ENCODE assay signal across 8 mouse cellular contexts in the genomic region with DNA sequence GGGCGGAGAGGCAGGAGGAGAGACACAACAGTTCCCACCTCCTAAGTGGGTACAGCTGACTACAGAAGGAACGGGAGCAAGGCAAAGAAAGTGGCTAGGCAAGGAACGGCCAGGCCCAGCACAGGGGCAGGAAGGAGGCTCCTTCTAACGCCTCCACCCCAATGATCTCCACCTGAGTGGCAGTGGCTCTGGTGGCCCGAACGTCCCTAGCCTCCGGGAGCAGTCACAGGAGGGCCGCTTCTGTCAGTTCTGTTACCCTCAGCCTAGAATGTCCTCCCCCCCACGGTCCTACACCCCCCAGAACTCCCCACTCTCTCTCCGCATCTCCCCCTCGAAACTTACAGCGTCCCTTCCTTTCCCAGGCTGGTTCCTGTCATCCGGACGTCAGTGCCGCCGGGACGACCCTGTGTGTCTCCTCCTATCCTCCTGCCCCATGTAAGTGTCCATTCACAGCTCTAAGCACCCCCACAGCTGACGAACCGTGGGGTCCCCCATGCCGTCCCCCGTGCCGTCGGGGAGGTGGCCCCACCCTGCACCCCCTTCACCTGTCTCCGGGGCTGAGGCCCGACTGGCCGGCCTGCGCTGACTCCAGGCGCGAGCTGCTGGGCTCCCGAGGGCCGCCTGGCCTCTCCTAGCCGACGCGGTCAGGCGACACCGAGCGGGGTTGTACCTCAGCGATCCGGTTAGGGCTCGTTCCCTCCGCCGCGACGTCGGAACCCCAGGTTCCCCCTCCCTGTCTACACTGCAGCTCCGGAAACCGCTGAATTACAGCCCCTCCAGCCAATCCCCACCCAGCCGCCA. TPM values are rescaled to one million over a fixed set of nuclear protein-coding genes. Genes with fewer than 3 reads are reported as not detected.
A peak's percentile ranks its signal among the peaks of the same experiment; 100 is the strongest.
DNase-seq lines count a peak whose midpoint lies in the region; ATAC-seq and TF ChIP-seq lines count a peak whose summit lies in the region.

No protein-coding gene starts in this region.

- H3K27me3 ChIP-seq in heart, adult 2 months (ENCODE audit: control insufficient read depth, insufficient read depth, low read length), result no peaks in the 10 kb centered on the region
- H3K27me3 ChIP-seq in MEL (ENCODE audit: control insufficient read depth in 1 of 2, insufficient read depth in 2 of 2, low read length in 2 of 2), result no peaks in the 10 kb centered on the region
- H3K27me3 ChIP-seq in embryonic facial prominence, embryonic 11.5 days (ENCODE audit: control insufficient read depth, insufficient read depth, low read length), result no peaks in the 10 kb centered on the region
- 0 out of 2 replicates have a peak, but pooled peaks cover 3% of the 10 kb centered on the region for H3K27me3 ChIP-seq in hindbrain, embryonic 13.5 days
- no peaks in the 10 kb centered on the region for H3K27me3 ChIP-seq in liver, embryonic 14.5 days (ENCODE audit: control insufficient read depth, insufficient read depth, low read length)

- TF ChIP-seq POLR2A in heart, adult 2 months (IDR thresholded peaks at IDR 0.05; ENCODE audit: insufficient read depth, low read depth, low read length), result peak; percentile 95
- peak; percentile 36 to 58; a peak in 1 of 4 replicates for TF ChIP-seq POLR2A in MEL (IDR thresholded peaks at IDR 0.05; ENCODE audit: control insufficient read depth in 1 of 2, insufficient read depth in 1 of 2, low read depth in 1 of 2, low read length in 2 of 2, poor library complexity in 1 of 2)
- peak; percentile 69 for TF ChIP-seq POLR2A in olfactory bulb, adult 2 months (IDR thresholded peaks at IDR 0.05; ENCODE audit: insufficient read depth, low read depth, low read length)

- H3K79me2 ChIP-seq in heart, adult 2 months (replicated peaks; ENCODE audit: control insufficient read depth, insufficient read depth, low read length), result peaks cover 6% of the 10 kb centered on the region
- peaks cover 14% of the 10 kb centered on the region for H3K79me2 ChIP-seq in MEL (ENCODE audit: control insufficient read depth, insufficient read depth, low read length, poor library complexity)

- no peaks in the 10 kb centered on the region for H3K9me3 ChIP-seq in MEL (replicated peaks; ENCODE audit: insufficient read depth, low read length)
- no peaks in the 10 kb centered on the region for H3K9me3 ChIP-seq in embryonic facial prominence, embryonic 11.5 days (replicated peaks; ENCODE audit: control insufficient read depth, low read length)
- H3K9me3 ChIP-seq in hindbrain, embryonic 13.5 days, result no peaks in the 10 kb centered on the region
- no peaks in the 10 kb centered on the region for H3K9me3 ChIP-seq in liver, embryonic 14.5 days (ENCODE audit: control insufficient read depth, low read length)

- peak overlapping the region; percentile 81 for H3K4me3 ChIP-seq in heart, adult 2 months
- H3K4me3 ChIP-seq in MEL (ENCODE audit: control insufficient read depth in 1 of 2, insufficient read depth in 1 of 2, low read depth in 2 of 2, low read length in 2 of 2), result peak overlapping the region; percentile 69 to 75
- H3K4me3 ChIP-seq in embryonic facial prominence, embryonic 11.5 days (ENCODE audit: low read depth, low read length), result peak overlapping the region; percentile 65
- peak overlapping the region; percentile 95 for H3K4me3 ChIP-seq in hindbrain, embryonic 13.5 days
- peak overlapping the region; percentile 90 to 98 for H3K4me3 ChIP-seq in liver, embryonic 14.5 days (ENCODE audit: insufficient read depth in 1 of 2, low read depth in 2 of 2, low read length in 2 of 2)
- H3K4me3 ChIP-seq in olfactory bulb, adult 2 months (ENCODE audit: insufficient read depth, low read depth, low read length), result peak overlapping the region; percentile 61

- peak; percentile 38 to 64 for DNase-seq in heart, adult 2 months
- DNase-seq in heart, postnatal 25 days (ENCODE audit: low spot score), result no peak
- DNase-seq in MEL (ENCODE audit: low read depth, low spot score), result peak; percentile 75
- DNase-seq in embryonic facial prominence, embryonic 11.5 days (ENCODE audit: low spot score), result peak; percentile 12
- no peak for DNase-seq in liver, embryonic 14.5 days (ENCODE audit: low read depth in 3 of 3, low spot score in 3 of 3)
- DNase-seq in right cerebral cortex, postnatal 14 days, result no peak

- H3K4me1 ChIP-seq in heart, adult 2 months (ENCODE audit: control insufficient read depth, insufficient read depth, low read length), result peaks cover 19% of the 10 kb centered on the region
- H3K4me1 ChIP-seq in MEL (ENCODE audit: control insufficient read depth in 1 of 2, insufficient read depth in 2 of 2, low read length in 2 of 2), result peaks cover 20 to 32% of the 10 kb centered on the region in 2 experiments
- H3K4me1 ChIP-seq in embryonic facial prominence, embryonic 11.5 days (ENCODE audit: control insufficient read depth, insufficient read depth, low read length), result no peaks in the 10 kb centered on the region
- peaks cover 31% of the 10 kb centered on the region for H3K4me1 ChIP-seq in hindbrain, embryonic 13.5 days (replicated peaks)
- H3K4me1 ChIP-seq in liver, embryonic 14.5 days (replicated peaks; ENCODE audit: control insufficient read depth in 2 of 2, insufficient read depth in 2 of 2, low read length in 1 of 2), result peaks cover 30 to 38% of the 10 kb centered on the region in 2 experiments
- peaks cover 5% of the 10 kb centered on the region; the same call in 1 of the 2 replicates for H3K4me1 ChIP-seq in olfactory bulb, adult 2 months (ENCODE audit: control insufficient read depth, insufficient read depth, low read length)

- peak overlapping the region; percentile 62 for H3K4me2 ChIP-seq in embryonic facial prominence, embryonic 11.5 days (ENCODE audit: low read depth, low read length)
- peak overlapping the region; percentile 74 for H3K4me2 ChIP-seq in hindbrain, embryonic 13.5 days
- H3K4me2 ChIP-seq in liver, embryonic 14.5 days (ENCODE audit: low read depth), result peak overlapping the region; percentile 96

- ATAC-seq in embryonic facial prominence, embryonic 11.5 days (replicated peaks; ENCODE audit: insufficient number of reproducible peaks, low FRiP score, low TSS enrichment, low read depth), result peak; percentile 99
- ATAC-seq in hindbrain, embryonic 13.5 days (ENCODE audit: low FRiP score), result peak; percentile 2; the same call in 1 of the 2 replicates
- no peak for ATAC-seq in liver, embryonic 14.5 days (ENCODE audit: insufficient read depth)

- TF ChIP-seq CTCF in heart, adult 2 months (IDR thresholded peaks at IDR 0.05), result no peak
- TF ChIP-seq CTCF in MEL (IDR thresholded peaks at IDR 0.05 in 2 of 3, conservative IDR thresholded peaks at IDR 0.05 in 1 of 3; ENCODE audit: control insufficient read depth in 1 of 3, insufficient read depth in 1 of 3, low read depth in 2 of 3, low read length in 3 of 3, poor library complexity in 1 of 3, severe bottlenecking in 1 of 3), result no peak
- no peak for TF ChIP-seq CTCF in liver, embryonic 14.5 days (IDR thresholded peaks at IDR 0.05; ENCODE audit: low read depth)
- no peak for TF ChIP-seq CTCF in olfactory bulb, adult 2 months (IDR thresholded peaks at IDR 0.05; ENCODE audit: insufficient read depth, low read depth, low read length)

- WGBS in heart, adult 2 months, result under 1% methylated on average over 47 of the region's 48 CpGs
- WGBS in embryonic facial prominence, embryonic 11.5 days, result 1% methylated on average over 47 of the region's 48 CpGs
- WGBS in hindbrain, embryonic 13.5 days, result under 1% methylated on average over 43 of the region's 48 CpGs
- WGBS in liver, embryonic 14.5 days (ENCODE audit: insufficient replicate concordance), result under 1% methylated on average over 48 of the region's 48 CpGs
- WGBS in olfactory bulb, adult 2 months, result 1% methylated on average over 47 of the region's 48 CpGs

- no peak for TF ChIP-seq RAD21 in MEL (IDR thresholded peaks at IDR 0.05; ENCODE audit: low read depth, low read length)

- H3K9ac ChIP-seq in heart, adult 2 months (ENCODE audit: low read depth, low read length), result peak overlapping the region; percentile 91
- peak overlapping the region; percentile 79 for H3K9ac ChIP-seq in MEL (ENCODE audit: control insufficient read depth, low read depth, low read length, poor library complexity, severe bottlenecking)
- H3K9ac ChIP-seq in embryonic facial prominence, embryonic 11.5 days (replicated peaks; ENCODE audit: low read length), result peak overlapping the region; percentile 67
- H3K9ac ChIP-seq in hindbrain, embryonic 13.5 days, result peak overlapping the region; percentile 92
- H3K9ac ChIP-seq in liver, embryonic 14.5 days (replicated peaks), result peak overlapping the region; percentile 98

- peak overlapping the region; percentile 100 for H3K27ac ChIP-seq in heart, adult 2 months
- peak overlapping the region; percentile 19 for H3K27ac ChIP-seq in MEL (ENCODE audit: control insufficient read depth, low read depth, low read length)
- no peak overlapping the region for H3K27ac ChIP-seq in embryonic facial prominence, embryonic 11.5 days (replicated peaks; ENCODE audit: low read depth, low read length)
- H3K27ac ChIP-seq in hindbrain, embryonic 13.5 days, result peak overlapping the region; percentile 88
- H3K27ac ChIP-seq in liver, embryonic 14.5 days, result peak overlapping the region; percentile 80
- H3K27ac ChIP-seq in olfactory bulb, adult 2 months (ENCODE audit: insufficient read depth, low read depth, low read length), result peak overlapping the region; percentile 54

- intact Hi-C loops in heart, adult 2 months (cut with DNase I), result no loop called here
- intact Hi-C loops in heart, postnatal 25 days (cut with DNase I), result loop anchor here (2.0 kb wide), 1 partner anchor 18 kb away; no protein-coding TSS in a partner anchor

- no peak for TF ChIP-seq EP300 in heart, adult 2 months (IDR thresholded peaks at IDR 0.05; ENCODE audit: insufficient read depth, low read depth, low read length)
- 0 out of 4 replicates have a peak, but pooled peaks of 1 of the 2 experiments have one; percentile 3 for TF ChIP-seq EP300 in MEL (IDR thresholded peaks at IDR 0.05; ENCODE audit: low read depth in 1 of 2, low read length in 2 of 2)
- no peak for TF ChIP-seq EP300 in liver, embryonic 14.5 days (IDR thresholded peaks at IDR 0.05; ENCODE audit: low read depth)

- H3K36me3 ChIP-seq in heart, adult 2 months (ENCODE audit: control insufficient read depth, insufficient read depth, low read length), result peaks cover 21% of the 10 kb centered on the region
- peaks cover 0 to 41% of the 10 kb centered on the region in 2 experiments; a peak in 2 of 4 replicates for H3K36me3 ChIP-seq in MEL (ENCODE audit: control insufficient read depth in 1 of 2, insufficient read depth in 2 of 2, low read length in 2 of 2)
- H3K36me3 ChIP-seq in embryonic facial prominence, embryonic 11.5 days (replicated peaks; ENCODE audit: control insufficient read depth, insufficient read depth, low read depth, low read length), result no peaks in the 10 kb centered on the region
- H3K36me3 ChIP-seq in hindbrain, embryonic 13.5 days, result no peaks in the 10 kb centered on the region
- no peaks in the 10 kb centered on the region for H3K36me3 ChIP-seq in liver, embryonic 14.5 days (replicated peaks; ENCODE audit: control insufficient read depth, insufficient read depth, low read depth)

RNA-seq across cellular contexts. Expression of gene Stat3, which starts 0.4 kb away (rescaled TPM):
- total RNA-seq in heart, adult 2 months (2021), result 10 to 100 TPM; 93.0 to 94.7 TPM
- 85.8 and 134 TPM in 2 replicates for polyA plus RNA-seq in heart, adult 2 months (2012; rRNA removed)
- 100 to 1,000 TPM in 1 of 2 experiments, 10 to 100 TPM in 1; 91.3 to 119 TPM for total RNA-seq in heart, postnatal 25 days (2021)
- 25.7 and 31.1 TPM in 2 replicates for total RNA-seq in MEL (2012; rRNA removed)
- polyA plus RNA-seq in MEL (2012; ENCODE audit: insufficient read depth in 1 of 2, insufficient read length in 2 of 2, low read depth in 1 of 2, low replicate concordance in 2 of 2, missing spikeins in 1 of 2), result 100 to 1,000 TPM in 1 of 2 experiments, 10 to 100 TPM in 1; 64.7 to 249 TPM
- 22.5 and 23.5 TPM in 2 replicates for polyA plus RNA-seq in embryonic facial prominence, embryonic 11.5 days (2014; fragmentation: Nextera tagmentation; extraction: Ambion mirVana)
- 51.5 and 53.3 TPM in 2 replicates for polyA plus RNA-seq in hindbrain, embryonic 13.5 days (2015; fragmentation: Nextera tagmentation; extraction: Ambion mirVana)
- polyA plus RNA-seq in liver, embryonic 14.5 days (2012; rRNA removed), result 15.0 and 17.7 TPM in 2 replicates
- polyA plus RNA-seq in liver, embryonic 14.5 days (2014; fragmentation: Nextera tagmentation; extraction: Ambion mirVana), result 27.2 and 27.4 TPM in 2 replicates
- not detected in 2 replicates for polyA plus RNA-seq in olfactory bulb, adult 2 months (2012; ENCODE audit: insufficient read depth, insufficient read length, low replicate concordance, missing spikeins)

RNA-seq across cellular contexts. Expression of gene Cavin1, which starts 31.8 kb away (rescaled TPM):
- total RNA-seq in heart, adult 2 months (2021), result 100 to 1,000 TPM; 219 to 225 TPM
- polyA plus RNA-seq in heart, adult 2 months (2012; rRNA removed), result 114 and 135 TPM in 2 replicates
- total RNA-seq in heart, postnatal 25 days (2021), result 100 to 1,000 TPM; 275 to 277 TPM
- total RNA-seq in MEL (2012; rRNA removed), result 2.9 and 3.4 TPM in 2 replicates
- 1 to 10 TPM in 1 of 2 experiments, not detected in 1; 9.0 TPM for polyA plus RNA-seq in MEL (2012; ENCODE audit: insufficient read depth in 1 of 2, insufficient read length in 2 of 2, low read depth in 1 of 2, low replicate concordance in 2 of 2, missing spikeins in 1 of 2)
- polyA plus RNA-seq in embryonic facial prominence, embryonic 11.5 days (2014; fragmentation: Nextera tagmentation; extraction: Ambion mirVana), result 14.7 and 16.3 TPM in 2 replicates
- 42.0 and 43.9 TPM in 2 replicates for polyA plus RNA-seq in hindbrain, embryonic 13.5 days (2015; fragmentation: Nextera tagmentation; extraction: Ambion mirVana)
- polyA plus RNA-seq in liver, embryonic 14.5 days (2012; rRNA removed), result 5.0 and 7.0 TPM in 2 replicates
- 8.1 and 8.7 TPM in 2 replicates for polyA plus RNA-seq in liver, embryonic 14.5 days (2014; fragmentation: Nextera tagmentation; extraction: Ambion mirVana)
- not detected in 2 replicates for polyA plus RNA-seq in olfactory bulb, adult 2 months (2012; ENCODE audit: insufficient read depth, insufficient read length, low replicate concordance, missing spikeins)

Comparison
In these comparisons a context has a peak if more than half of its experiments do, and no peak if none do; other contexts are left out.
1. DNase-seq: peak in heart, adult 2 months (2 of 2), MEL (single experiment) and embryonic facial prominence, embryonic 11.5 days (single experiment); none in heart, postnatal 25 days (single experiment), liver, embryonic 14.5 days (0 of 3) and right cerebral cortex, postnatal 14 days (single experiment).
2. Peak in every context shown above with its lines, with median percentiles within 50 percentile points of each other: H3K4me3 ChIP-seq, H3K9ac ChIP-seq, POLR2A ChIP-seq and H3K4me2 ChIP-seq.